Mouse (Mus musculus) liver, adult 2 months (tissue): ENCODE results near the gene Adar.

Experiments
- CTCF ChIP-seq: fragments of 200-500 bp; IDR thresholded peaks from 2 replicates; pipeline ENCODE4 v1.5.1; 2011; ENCODE audit warnings: low read depth, low read length, control low read depth
- POLR2A ChIP-seq: fragments of 200-500 bp; IDR thresholded peaks from 2 replicates; pipeline ENCODE4 v1.6.1; 2011; ENCODE audit warnings: low read length, control low read depth; ENCODE audit not compliant: insufficient read depth; ENCODE audit errors: extremely low read depth

DNA sequence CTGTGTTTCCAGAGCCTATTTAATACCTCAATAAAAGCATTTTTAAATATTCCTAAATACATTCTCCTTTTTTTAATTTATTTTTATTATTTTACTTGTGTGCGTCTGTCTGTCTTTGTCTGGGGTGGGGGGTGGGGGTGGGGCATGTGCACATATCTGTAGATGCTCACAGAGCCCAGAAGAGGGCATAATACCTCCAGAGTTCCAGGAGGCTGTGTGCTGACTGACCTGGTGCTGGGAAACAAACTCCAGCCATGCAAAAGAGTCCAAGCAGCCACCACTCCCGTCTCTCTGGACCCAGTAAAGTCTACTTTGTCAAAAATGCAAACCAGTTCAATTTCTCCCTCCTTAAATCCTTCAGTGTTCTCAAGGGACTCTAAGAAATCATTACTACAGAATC lies 79.8 kb downstream of the Adar start:
- TF ChIP-seq CTCF (peak; percentile 31; the same call in 1 of the 2 replicates), POLR2A (no peak)
